Mouse (Mus musculus) embryo, embryonic 10 days (tissue): ENCODE measurements around the gene Palm3.

Experiments
- DNase-seq: peaks from one replicate; pipeline ENCODE4 v3.0.0-alpha.2; 2015; ENCODE audit warnings: low spot score

Palm3 gene

DNA sequence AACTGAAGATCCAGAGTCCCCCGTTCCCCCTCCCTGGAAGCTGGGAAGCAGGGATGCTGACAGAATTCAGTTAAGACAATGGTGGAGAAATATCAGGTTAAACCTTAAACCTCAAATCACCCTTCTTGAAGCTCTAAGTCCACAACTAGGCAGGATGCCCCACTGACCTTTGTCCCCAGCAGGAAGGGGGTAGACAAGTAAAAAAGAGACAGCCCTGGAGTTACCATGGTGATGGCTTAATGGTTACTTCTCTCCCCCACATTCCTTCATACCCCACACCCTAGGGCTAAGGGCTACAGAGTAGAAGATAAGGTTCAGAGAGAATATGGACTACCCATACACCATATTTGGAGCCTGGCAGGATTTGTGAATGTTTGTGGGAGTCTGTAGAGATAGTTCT is 2.4 kb downstream of the Palm3 start:
- DNase-seq, result no peak

DNA sequence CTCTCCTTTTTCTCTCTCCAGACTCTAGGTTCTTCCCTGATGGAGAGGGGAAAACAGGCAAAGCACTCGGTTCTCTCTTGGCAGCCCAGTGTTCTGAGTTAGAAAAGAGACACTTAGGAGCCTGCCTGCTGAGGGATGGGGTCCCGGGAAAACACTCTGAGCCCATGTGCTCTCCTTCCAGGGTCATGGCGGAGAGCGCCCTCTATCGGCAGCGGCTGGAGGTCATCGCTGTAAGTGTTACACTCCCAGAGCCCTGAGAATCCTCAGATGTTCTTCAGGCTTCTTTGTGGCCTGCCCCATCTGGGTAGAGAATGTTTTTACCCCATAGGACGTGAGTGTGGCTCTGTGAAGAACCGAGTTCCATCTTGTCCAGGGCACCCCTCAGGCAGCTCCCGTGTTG is 2.9 kb downstream of the Palm3 start:
- peak; percentile 90 for DNase-seq

DNA sequence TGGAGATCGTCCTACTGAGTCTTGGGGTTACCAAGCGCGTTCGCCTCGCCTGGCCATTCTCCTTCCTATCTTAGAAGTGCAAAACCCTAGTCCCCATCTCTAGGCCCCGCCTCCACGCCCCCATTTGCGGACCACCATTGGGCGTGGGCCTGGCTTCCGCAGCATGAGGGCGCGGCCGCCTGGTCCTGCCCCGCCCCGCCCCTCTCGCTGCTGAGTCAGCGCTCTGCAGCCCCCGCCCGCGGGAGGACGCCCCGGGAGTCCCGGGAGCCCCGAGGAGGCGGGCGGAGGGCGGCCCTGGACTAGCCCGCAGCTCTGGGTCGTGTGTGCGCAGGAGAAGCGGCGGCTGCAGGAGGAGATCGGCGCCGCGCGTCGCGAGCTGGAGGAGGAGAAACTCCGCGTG is 4.6 kb downstream of the Palm3 start:
- peak; percentile 84 for DNase-seq

- DNase-seq, result peak; percentile 65
Observed at GRCm38 (mm10) chr8:84027449-84027848, 6.2 kb downstream of the Palm3 start.

DNA sequence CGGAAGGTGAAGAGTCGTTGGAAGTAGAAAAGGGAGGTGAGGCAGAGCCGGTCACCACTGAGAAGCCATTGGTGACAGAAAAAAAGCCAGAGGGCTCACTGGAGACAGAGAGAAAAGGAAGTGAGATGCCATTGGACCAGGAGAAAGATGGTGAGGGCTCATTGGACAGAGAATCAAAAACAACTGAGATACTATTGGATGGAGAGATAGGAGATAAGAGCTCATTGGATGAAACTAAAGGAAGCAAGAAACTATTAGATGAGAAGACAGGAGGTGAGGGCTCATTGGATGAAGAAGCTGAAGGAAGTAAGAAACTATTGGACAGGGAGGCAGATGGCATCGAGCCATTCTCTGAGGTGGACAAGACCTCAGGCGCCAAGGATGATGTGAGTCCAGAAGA is 8.0 kb downstream of the Palm3 start:
- no peak for DNase-seq

DNA sequence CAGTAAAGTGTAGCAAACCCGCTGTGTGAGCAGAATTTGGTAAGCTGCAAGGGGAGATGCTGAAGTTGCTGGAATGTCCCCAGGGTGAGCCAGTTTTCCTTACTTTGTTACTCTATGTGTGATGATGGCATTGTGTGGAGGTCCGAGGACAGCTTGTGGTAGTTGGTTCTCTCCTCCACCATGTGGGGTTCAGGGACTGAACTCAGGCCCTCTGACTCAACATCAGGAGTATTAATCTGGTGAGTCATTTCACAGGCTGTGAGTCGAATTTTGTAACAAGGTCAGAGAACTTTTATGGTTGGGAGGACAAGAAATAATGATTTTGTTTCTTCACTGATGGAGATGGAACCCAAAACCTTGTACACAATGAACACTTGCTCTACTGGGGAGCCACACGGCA is 11.5 kb downstream of the Palm3 start:
- no peak for DNase-seq

- no peak for DNase-seq
Observed at GRCm38 (mm10) chr8:84038015-84038414, 16.7 kb downstream of the Palm3 start.

GRCm38 (mm10) chr8:84039050-84039449 is 17.8 kb downstream of the Palm3 start:
- peak; percentile 76 for DNase-seq

- peak; percentile 87 for DNase-seq
Observed at GRCm38 (mm10) chr8:84042066-84042947, 21.0 kb downstream of the Palm3 start, which contains the start of gene Il27ra. Gene Il27ra, minus strand, starts transcription at chr8:84042589.

DNA sequence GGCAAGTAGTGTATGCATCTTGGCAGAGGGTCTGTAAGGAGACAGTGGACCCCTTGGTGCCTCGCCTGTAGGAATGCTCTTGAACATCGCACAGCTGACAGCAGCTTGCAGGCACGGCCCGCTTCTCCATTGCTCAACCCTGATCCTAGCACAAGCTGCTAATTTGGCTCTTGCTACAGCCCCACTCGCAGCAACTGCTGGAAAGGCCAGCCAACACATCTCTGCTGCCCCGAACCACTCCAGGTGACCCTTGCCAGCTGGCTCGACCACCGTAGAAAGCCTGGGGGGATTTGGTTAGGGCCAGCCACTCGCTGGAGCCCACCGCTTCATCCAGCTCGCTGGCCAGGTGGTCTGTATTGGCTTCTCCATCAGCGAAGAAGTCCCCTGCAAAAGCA is 21.7 kb downstream of the Palm3 start:
- DNase-seq, result no peak

DNA sequence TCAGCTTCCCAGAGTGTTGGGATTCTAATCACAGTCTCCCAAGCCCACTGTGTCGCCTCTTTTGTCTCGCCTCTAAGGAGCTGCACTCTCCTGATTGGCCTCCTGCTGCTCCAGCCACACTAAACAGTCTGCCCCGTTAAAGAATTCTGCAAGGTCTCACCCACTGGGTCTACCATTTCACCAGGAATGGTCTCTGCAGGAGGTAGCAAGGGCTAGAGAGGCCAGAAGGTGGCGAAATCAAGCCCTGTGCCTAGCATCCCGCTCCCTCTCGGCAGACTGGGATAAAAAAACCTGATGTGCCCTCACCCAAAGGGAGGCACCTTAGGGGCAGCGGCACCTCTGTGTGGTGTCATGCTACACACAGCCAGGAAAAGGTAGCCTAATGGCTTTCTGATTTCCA is 22.8 kb downstream of the Palm3 start:
- peak; percentile 18 for DNase-seq

- no peak for DNase-seq
Observed at GRCm38 (mm10) chr8:84044900-84045299, 23.6 kb downstream of the Palm3 start, which contains the start of gene Rln3. Gene Rln3, minus strand, starts transcription at chr8:84045000.

DNA sequence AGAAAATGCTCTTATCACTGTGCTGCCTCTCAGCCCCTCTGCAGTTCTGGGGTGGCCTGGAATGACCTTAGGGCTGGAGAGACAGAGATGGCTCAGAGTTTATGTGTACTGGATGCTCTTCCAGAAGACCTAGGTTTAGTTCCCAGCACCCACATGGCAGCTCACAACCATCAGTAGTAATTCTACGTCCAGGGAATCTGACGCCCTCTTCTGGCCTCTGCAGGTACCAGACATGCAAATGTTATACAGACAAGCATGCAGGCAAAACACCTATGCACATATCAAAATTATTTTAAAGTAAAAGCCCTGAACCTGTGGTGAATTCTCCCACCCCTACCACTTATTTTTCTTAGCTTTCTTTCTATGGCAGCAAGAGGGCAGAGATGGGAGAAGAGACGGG is 25.2 kb downstream of the Palm3 start:
- DNase-seq, result no peak

GRCm38 (mm10) chr8:84048171-84048570 is 26.9 kb downstream of the Palm3 start:
- DNase-seq, result no peak

GRCm38 (mm10) chr8:84052746-84053145 is 31.5 kb downstream of the Palm3 start:
- no peak for DNase-seq

GRCm38 (mm10) chr8:84053229-84053628 is 32.0 kb downstream of the Palm3 start:
- DNase-seq, result no peak

DNA sequence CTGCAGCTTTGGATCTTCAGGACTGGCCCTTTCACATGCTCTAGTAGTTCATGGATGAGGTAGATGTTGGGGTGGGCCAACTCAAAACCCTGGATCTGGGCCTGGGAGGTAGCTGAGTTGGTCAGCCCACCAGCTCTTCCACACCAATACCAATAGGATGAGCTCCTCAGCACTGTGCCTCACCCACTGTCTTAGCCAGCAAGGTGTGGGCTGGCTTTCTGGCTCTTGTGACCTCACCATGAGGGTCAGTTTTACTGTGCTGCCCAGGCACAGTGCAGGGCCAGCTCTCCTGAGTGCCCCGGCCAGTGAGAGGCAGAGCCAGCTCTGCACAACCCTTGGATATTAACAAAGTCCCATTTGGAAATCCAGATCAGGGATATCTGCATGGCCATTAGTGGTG is 36.6 kb downstream of the Palm3 start:
- DNase-seq, result no peak

DNA sequence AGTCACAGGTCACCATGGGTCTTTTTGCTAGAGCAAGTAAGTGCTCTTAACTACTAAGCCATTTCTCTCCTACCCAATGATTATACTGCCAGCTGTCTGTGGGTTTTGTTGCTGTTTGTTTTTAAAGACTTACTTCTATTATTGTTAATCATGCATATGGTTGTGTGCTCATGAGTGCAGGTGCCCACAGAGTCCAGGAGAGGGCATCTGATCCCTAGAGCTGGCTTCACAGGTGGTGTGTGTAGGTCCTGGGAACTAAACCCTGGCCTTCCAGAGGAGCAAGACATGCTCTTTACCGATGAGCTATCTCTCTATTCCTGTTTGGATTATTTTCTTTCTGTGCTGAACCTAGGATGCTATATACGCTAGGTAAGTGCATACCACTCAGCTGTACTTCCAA is 38.0 kb downstream of the Palm3 start:
- DNase-seq, result no peak

GRCm38 (mm10) chr8:84060245-84060644 is 39.0 kb downstream of the Palm3 start:
- no peak for DNase-seq

GRCm38 (mm10) chr8:84063861-84064610 is 42.8 kb downstream of the Palm3 start:
- no peak for DNase-seq

DNA sequence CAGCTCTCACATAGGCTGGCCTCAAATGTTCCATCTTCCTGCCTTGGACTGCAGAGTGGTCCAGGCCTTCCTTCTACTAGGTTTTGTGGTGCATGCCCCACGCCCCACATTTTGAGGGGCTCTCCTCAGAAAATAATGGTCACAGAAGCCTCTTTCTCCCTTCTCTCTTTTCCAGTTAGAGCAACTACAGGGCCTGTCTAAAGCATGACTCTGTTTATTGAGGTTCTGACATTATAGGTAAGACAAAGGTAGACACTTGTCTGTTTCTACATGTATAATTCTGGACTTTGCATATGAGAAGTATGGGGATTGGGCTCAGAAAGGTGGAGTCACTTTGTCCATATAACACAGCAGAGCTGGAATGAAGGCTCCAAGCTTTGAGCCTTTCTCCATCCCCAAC is 43.8 kb downstream of the Palm3 start, which contains the start of gene Gm10643:
Gene Gm10643 (minus strand): TSS at position 101 of the 400 bp plus-strand sequence.
- DNase-seq, result no peak

- DNase-seq, result no peak
Observed at GRCm38 (mm10) chr8:84065457-84066072, 44.3 kb downstream of the Palm3 start.
